Mouse (Mus musculus) monocyte, adult 2 months (primary cell): Measurements from ENCODE around the gene Chmp3.

Source experiments
- DNase-seq, 2 experiments: peaks; one replicate each; pipeline ENCODE4 v3.0.0; 2022; ENCODE audit warnings: low spot score in 2 of 2, low read depth in 1 of 2

Gene Chmp3

DNA sequence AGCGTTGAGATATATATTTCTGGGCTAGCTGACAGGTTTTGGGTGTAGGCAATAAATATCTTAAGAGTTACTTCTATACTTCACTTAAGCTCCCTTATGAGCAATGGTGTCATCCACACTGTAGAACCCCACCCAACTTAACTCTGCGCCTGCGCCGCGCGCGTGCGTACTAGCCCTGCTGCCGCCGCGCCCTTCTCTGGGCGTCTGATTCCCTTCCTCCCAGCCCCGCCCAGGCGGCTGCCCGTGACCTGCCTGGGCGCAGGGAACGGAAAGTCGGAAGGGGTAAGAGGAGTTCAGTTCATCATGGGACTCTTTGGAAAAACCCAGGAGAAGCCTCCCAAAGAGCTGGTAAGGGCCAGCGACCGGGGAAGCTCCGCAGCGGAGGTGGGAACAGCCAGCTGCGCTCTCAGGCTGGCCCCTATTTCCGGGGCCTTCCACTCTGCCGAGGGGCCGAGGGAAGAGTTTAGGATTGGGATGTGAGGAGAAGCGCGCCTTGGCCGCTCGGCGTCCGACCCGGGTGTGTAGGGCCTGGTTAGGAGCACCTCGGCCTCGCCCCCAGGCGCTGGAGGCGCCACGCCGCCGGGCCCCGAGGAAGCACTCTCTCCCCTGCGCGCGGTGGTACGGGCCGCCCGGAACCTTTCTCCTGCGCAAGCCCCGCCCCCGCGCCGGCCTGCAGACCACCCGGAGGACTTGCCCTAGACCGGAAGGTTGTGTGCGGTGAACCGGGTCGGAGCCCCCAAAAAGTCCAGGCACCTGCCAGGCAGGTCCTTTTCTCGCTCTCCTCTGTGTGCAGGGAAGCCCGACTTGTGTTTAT, at the start of gene Chmp3:
TSS of gene Chmp3 (plus strand) at position 112 of the 814 bp plus-strand sequence.
- DNase-seq, result peak; percentile 92 to 96

DNA sequence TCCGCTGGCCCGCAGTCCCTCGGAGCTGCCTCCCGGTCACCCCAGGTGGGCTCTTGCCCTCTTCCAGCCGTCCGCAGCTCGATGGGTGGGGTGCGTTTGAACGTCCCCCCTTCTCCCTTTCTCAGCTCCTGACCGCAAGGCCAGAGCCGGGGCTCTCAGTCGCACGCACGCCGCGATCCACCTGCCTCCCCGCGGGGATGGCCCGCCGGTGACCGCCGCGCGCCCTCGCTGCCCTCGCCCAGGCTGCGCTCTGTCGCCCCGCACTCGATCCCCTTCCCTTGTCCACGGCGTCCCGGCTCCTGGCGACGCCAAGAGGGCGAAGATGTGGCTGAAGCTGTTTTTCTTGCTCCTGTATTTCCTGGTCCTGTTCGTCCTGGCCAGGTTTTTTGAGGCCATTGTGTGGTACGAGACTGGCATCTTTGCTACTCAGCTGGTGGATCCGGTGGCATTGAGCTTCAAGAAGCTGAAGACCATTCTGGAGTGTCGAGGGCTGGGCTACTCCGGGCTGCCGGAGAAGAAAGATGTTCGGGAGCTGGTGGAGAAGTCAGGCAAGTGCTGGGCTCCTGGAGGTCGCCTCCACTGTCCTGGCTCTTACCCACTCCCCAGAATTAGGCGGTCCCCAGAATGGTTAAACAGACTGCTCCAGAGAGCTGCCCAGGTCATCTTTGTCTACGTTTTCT, 49.1 kb upstream of the Chmp3 start:
- DNase-seq, result peak; percentile 16 to 36

- no peak for DNase-seq
These were observed 43.0 kb upstream of the Chmp3 start for GRCm38 (mm10) chr6:71500575-71500974.

- DNase-seq, result no peak
These were observed 40.6 kb upstream of the Chmp3 start for GRCm38 (mm10) chr6:71503001-71503400.

DNA sequence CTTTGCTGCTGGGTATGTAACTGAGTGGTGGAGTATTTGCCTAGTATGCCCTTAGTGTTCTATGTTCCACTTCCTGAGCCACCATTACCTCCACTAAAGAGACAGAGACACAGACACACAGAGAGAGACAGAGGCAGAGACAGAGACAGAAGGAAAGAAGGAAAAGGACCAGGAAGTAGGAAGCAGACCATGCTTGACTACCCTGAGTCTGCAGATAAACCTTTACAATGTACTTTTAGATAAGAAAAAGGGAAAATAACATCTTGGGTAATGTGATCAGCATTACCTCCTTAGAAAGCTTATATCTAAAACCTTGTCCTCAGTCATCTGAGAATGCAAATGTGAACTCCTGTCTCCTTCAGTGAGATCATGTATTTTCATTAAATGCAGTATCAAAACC, 39.9 kb upstream of the Chmp3 start:
- DNase-seq, result no peak

DNA sequence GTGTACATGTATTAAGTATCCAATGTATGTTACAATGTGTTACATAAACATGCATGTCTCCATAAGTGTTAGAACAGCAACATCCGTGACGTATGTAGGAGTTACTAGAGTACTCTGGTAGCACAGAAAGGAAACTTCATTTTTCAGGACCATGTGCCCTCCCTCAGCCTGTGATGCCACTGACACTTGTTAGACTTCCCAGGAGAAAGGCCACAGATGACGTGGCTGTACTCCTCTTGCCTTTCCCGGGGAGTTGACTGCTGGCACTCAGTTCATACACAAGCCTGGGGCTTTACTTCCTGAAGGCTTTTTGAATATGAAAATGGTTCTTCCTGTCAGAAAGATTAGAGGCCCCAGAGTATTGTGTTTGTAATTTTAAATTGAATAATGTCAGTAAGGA, 39.5 kb upstream of the Chmp3 start:
- no peak for DNase-seq

DNA sequence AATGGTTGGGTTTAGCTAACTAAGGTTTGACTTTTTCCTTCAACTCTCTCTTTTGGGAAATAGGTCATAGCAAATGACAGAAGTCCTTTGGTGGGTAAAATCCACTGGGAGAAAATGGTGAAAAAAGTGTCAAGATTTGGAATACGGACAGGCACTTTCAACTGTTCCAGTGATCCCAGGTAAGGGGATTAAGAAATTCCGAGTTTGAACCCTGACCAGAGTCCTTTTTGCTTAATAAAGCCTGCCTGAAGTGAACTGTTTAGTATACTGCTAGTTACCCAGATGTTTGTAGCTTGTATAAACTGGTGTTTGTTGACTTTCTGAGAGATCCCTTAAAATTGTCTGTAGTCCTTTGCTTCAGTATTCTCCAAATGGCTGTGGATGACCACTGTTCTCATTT, 37.9 kb upstream of the Chmp3 start:
- no peak for DNase-seq

GRCm38 (mm10) chr6:71519476-71519875, 24.1 kb upstream of the Chmp3 start:
- no peak for DNase-seq

GRCm38 (mm10) chr6:71525556-71525955, 18.0 kb upstream of the Chmp3 start:
- DNase-seq, result no peak

DNA sequence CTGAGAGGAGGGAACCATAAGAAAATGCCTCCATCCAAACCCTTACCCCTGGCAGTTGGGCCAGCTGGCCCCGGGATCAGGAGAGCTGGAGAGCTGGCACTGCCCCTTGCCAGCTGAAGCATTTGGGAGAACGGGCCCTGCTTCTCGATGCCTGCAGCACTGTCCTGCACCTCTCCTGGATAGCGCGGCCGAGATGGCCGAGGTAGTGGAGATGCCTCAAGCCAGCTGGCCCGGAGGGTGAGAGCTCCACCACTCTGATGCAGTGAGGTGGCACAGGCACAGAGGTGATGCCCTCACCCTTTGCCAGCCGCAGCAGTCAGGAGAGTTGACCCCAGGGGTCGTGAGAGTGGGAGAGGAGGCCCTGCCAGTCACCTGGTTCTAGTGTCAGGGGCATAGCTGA, 16.5 kb upstream of the Chmp3 start:
- DNase-seq, result no peak

- no peak for DNase-seq
These were observed 15.8 kb upstream of the Chmp3 start for GRCm38 (mm10) chr6:71527826-71528225.

GRCm38 (mm10) chr6:71530176-71530575, 13.4 kb upstream of the Chmp3 start:
- DNase-seq, result no peak

- no peak for DNase-seq
These were observed 6.3 kb upstream of the Chmp3 start for GRCm38 (mm10) chr6:71537286-71537685.

DNA sequence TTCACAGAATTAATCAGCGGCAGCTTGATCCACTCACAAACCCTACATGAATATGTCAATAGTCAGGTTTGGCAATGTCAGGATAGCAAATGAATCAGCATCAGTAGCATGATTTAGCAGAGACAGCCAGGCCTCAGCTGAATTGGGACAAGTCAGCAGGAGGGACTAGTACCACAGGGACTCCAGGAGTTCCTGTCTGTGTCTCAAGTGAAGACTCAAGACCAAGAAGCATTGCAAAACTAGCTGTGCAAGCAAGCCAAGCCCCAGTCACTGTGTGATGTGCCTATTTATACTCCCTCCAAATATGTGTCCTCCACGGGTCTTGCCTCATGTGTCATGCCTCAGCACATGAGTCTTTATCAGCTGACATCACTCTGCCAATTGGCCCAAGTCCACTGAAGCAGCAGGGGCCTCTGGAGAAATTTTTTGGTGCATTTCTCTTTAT, 11.9 kb downstream of the Chmp3 start:
- DNase-seq, result no peak

- DNase-seq, result no peak
These were observed 13.2 kb downstream of the Chmp3 start for GRCm38 (mm10) chr6:71556826-71557225.

DNA sequence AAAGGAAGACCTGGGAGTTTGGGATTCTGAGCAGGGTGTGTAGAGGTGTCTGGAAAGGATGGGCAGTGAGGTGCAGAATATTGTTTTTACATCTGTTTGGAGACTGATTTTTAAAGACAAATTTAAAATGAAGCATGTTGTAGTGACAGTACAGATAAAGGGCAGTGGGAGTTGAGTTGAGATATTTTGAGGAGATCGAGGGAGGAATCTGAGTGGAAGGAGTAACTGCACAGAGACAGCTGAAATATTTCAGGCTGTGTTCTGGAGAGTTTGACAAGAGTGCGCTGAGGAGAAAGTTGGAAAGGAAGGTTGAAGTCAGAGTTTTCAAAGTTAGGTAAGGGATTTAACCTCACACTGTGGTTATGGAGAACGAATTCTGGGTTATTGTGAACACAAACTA, 25.0 kb downstream of the Chmp3 start:
- no peak for DNase-seq

DNA sequence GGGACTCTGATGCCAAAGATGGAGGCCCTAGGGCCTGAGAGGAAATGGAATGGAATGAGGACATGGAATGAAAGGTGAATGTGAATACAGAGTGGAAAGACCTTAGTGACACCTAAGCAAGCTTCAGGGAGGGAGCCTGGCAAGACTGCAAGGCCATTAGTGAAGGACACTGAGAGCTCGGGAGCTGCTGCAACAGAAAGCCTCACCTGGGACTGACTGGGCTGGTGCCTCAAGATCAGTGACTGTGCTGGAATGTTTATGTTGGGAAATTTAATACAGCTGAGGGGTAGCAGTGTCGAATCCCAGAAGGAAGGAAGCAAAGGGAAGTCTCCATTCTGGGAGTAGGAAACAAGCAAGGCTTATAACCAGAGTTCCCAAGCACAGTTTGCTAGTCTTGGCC, 25.4 kb downstream of the Chmp3 start:
- no peak for DNase-seq

DNA sequence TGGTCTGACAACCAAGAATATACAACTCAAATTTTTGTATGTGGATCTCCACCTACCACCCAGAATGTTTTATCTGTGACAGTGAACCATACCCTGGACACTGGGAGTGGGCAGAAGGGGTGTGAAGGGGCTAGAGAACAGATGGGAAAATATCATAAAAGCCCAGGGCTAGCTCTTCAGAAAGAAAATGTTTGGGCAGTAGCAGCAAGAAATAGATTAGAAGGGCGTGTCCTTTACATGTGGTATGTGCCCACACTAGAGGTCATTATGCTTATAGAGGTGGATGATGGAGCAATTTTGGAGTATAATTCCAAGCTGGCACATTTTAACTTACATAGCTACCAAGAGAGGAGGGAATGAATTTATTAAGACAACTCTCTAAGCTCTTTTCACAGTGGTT, 31.8 kb downstream of the Chmp3 start:
- DNase-seq, result no peak

GRCm38 (mm10) chr6:71579478-71579877, 35.9 kb downstream of the Chmp3 start:
- DNase-seq, result no peak

DNA sequence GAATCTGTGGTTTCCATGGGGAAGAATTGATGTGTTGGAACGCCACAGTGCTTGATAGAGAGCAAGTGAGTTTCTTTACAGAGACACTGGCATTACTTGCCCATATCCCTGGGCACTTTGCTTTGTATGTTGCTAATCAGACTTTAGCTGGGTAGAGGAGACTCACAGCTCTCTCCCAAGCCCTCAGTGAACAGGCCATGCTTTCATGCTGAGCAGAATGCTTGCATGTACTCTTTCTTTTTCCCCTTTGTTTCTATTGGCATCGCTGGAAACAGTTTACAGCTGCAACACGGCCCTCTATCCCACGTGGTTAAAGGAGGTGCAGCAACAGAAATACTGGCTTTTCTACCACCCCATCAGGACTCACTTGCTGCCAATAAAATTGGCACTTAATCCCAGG, 39.6 kb downstream of the Chmp3 start:
- no peak for DNase-seq

DNA sequence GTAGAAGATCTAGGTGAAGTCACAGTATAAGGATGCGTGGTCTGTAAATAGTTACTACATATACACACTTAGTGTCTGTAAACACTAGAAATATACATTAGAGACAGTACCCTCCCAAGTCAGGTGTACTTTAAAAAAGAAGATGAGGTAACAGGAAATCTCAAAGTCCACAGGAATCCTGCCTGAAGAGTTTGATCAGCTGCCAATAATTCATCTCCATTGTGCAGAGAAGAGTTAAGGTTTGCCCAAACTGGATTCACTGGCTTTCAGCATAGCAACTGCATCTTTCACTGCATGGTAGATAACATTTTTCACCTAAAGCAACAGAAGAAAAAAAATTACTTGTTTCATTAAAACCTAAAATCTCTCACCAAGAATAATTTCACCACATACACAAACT, 45.8 kb downstream of the Chmp3 start:
- no peak for DNase-seq

GRCm38 (mm10) chr6:71590154-71590553, 46.6 kb downstream of the Chmp3 start:
- DNase-seq, result no peak

DNA sequence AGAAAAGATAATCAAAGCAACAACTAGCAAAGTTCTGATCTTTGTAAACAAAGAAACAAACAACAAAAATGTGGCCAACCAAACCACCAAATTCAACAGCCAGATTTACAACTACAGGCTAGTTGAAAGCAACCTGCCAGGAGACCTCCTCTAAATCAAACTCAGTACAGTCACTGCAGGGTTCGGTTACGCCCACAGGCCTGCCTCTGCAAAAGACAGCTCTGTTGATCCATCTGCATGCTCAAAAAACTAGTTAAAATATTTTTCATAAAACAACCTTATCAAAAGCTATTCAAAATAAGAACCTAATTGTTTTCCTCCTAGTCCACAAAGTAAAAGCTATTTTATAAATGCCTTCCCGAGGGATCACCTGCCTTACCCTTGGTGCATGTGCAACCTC, 64.2 kb downstream of the Chmp3 start:
- no peak for DNase-seq
